Mouse (Mus musculus): ENCODE results near the gene Cyb561. TPM values are rescaled to one million over a fixed set of nuclear protein-coding genes. Genes with fewer than 3 reads are reported as not detected.

Gene Cyb561
- polyA plus RNA-seq, 1 experiment from 2014 or later = 4.1 TPM

DNA sequence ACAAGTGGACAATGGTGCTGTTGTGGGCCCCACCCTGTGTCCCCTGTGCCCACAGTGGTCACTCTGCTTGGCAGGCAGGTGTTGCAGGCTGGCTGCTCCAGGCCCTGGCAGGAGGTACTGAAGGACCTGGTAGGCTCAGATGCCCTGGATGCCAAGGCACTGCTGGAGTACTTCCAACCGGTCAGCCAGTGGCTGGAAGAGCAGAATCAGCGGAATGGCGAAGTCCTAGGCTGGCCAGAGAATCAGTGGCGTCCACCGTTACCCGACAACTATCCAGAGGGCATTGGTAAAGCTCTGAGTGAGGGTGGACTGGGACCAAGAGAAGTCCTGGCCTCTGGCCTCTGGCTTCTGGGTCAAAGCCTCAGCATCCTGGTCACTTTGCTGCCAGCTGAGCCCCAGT, 21.5 kb upstream of the Cyb561 start:
- no peak overlapping the region for H3K4me3 ChIP-seq
- no peaks in the 10 kb centered on the region for H3K9me3 ChIP-seq (replicated peaks)
- no peak for ATAC-seq (ENCODE audit: insufficient number of reproducible peaks, low FRiP score)
- H3K27ac ChIP-seq (ENCODE audit: poor library complexity, severe bottlenecking) = no peak overlapping the region
- 86% methylated on average over 6 of the region's 6 CpGs for WGBS
- peaks cover 81% of the 10 kb centered on the region for H3K27me3 ChIP-seq (replicated peaks)
- no peaks in the 10 kb centered on the region for H3K36me3 ChIP-seq
- no peak overlapping the region for H3K4me2 ChIP-seq
- H3K4me1 ChIP-seq (replicated peaks) = no peaks in the 10 kb centered on the region
- H3K9ac ChIP-seq = no peak overlapping the region

DNA sequence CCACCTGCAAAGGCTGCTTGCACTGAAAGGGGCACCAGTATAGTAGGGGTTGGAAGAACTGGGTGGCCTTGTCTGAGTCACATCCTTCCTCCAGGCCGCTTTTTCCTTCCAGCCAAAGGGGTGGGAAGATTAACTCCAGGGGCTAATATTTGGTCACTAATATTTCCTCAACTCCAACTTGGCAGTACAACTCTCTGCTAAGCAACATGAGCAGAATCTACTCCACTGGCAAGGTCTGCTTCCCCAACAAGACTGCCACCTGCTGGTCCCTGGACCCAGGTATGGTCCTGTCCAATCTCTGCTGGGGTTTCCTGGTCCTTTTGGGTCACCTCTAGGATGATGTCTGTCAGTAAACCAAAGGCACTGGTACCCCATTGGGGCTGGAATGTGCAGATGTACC, 16.4 kb upstream of the Cyb561 start:
- 46% methylated on average over 1 of the region's 1 CpGs for whole genome bisulfite sequencing
- H3K27me3 ChIP-seq (replicated peaks) = peaks cover 91% of the 10 kb centered on the region
- no peak overlapping the region for H3K4me3 ChIP-seq
- H3K36me3 ChIP-seq = no peaks in the 10 kb centered on the region
- no peaks in the 10 kb centered on the region for H3K9me3 ChIP-seq (replicated peaks)
- no peak overlapping the region for H3K9ac ChIP-seq
- no peak overlapping the region for H3K4me2 ChIP-seq
- no peak for ATAC-seq (ENCODE audit: insufficient number of reproducible peaks, low FRiP score)
- H3K27ac ChIP-seq (ENCODE audit: poor library complexity, severe bottlenecking) = no peak overlapping the region
- H3K4me1 ChIP-seq (replicated peaks) = peaks cover 23% of the 10 kb centered on the region

DNA sequence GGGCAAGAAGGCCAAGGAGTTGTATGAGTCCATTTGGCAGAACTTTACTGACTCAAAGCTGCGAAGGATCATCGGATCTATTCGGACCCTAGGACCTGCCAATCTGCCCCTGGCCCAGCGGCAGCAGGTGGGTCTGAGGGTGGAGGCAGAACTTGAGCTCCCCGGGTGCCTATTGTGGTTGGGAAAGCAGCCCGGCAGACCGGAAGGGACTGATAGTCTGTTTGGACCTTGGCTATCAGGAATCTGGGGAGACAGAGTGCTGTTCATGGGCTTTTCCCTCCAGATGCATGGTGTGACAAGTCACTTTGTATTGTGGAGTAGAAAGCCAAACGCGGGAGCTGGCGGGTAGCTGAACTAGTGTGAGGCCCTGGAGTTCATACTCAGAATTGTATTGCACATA, 15.8 kb upstream of the Cyb561 start:
- peaks cover 85% of the 10 kb centered on the region for H3K27me3 ChIP-seq (replicated peaks)
- WGBS = 38% methylated on average over 10 of the region's 10 CpGs
- no peaks in the 10 kb centered on the region for H3K36me3 ChIP-seq
- H3K9ac ChIP-seq = no peak overlapping the region
- peak overlapping the region; percentile 98; the same call in 1 of the 2 replicates for H3K4me2 ChIP-seq
- no peak overlapping the region for H3K27ac ChIP-seq (ENCODE audit: poor library complexity, severe bottlenecking)
- no peak overlapping the region; the same call in 1 of the 2 replicates for H3K4me3 ChIP-seq
- H3K9me3 ChIP-seq (replicated peaks) = no peaks in the 10 kb centered on the region
- peaks cover 23% of the 10 kb centered on the region for H3K4me1 ChIP-seq (replicated peaks)
- no peak for ATAC-seq (ENCODE audit: insufficient number of reproducible peaks, low FRiP score)

DNA sequence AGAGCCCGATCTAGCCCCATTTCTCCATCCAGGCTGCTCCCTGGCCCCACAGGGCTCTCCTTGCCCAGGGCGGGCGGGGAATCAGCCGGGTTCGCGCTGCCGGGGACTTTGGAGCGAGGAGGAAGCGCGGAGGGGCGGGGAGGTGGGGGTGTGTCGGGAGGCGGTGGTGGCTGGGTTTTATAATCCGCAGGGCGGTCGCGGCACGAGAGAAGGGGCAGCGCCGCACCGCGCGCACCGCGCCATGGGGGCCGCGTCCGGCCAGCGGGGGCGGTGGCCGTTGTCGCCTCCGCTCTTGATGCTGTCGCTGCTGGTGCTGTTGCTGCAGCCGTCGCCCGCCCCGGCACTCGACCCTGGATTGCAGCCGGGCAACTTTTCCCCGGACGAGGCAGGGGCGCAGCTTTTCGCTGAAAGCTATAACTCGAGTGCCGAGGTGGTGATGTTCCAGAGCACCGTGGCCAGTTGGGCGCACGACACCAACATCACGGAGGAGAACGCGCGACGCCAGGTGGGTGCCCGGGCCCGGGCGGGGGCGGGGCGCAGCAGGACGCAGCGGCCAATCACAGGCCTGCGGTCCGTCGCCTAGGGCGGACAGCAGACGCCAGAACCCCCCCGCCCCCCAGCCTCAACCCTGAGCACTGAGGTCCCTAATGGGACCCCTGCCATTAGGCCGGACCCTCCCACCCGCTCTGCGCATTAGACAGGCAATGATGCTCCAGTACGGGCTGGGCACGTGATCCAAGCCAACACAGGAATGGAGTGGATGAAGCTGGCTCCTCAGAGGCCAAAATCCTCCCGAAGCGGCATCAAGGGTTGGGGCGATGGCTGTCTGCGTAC, 14.8 kb upstream of the Cyb561 start, which contains the start of gene Ace:
Gene Ace (plus strand): TSS at position 205 of the 834 bp plus-strand sequence.
- Histone ChIP-seq H3K27ac (ENCODE audit: poor library complexity, severe bottlenecking) (no peak within 1 kb of the TSS), H3K4me3 (peak within 1 kb of the TSS; percentile 63), H3K9ac (peak within 1 kb of the TSS; percentile 63), H3K9me3 (replicated peaks) (no peaks in the 10 kb centered on the region), H3K36me3 (no peaks in the 10 kb centered on the region), H3K4me1 (replicated peaks) (peaks cover 24% of the 10 kb centered on the region), H3K27me3 (replicated peaks) (peaks cover 75% of the 10 kb centered on the region), H3K4me2 (peak within 1 kb of the TSS; percentile 98)
- WGBS = 1% methylated on average over 76 of the region's 76 CpGs
- 0 out of 2 replicates have a peak, but pooled peaks have one; percentile 20 for ATAC-seq (ENCODE audit: insufficient number of reproducible peaks, low FRiP score)

DNA sequence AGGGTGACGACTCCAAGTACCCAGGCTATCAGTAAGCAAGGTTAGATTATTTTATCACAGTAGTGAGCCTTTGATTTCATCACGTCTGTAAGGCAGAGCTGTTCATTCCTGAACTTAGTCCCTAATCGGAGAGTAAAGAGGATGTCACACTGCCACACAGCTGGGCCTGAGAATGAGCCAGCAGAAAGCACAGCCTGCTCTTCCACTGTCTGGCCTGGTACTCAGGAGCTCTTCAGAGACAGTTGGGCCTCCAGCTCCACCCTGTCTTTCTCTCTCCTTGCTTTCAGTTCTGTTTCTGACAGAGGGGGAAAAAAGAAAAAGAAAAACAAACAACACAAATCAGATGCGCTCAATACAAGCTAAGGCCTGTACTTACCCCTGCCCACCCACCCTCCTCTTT, 13.2 kb upstream of the Cyb561 start:
- H3K9ac ChIP-seq = no peak overlapping the region
- no peak overlapping the region for H3K27ac ChIP-seq (ENCODE audit: poor library complexity, severe bottlenecking)
- no peaks in the 10 kb centered on the region for H3K9me3 ChIP-seq (replicated peaks)
- no peak for ATAC-seq (ENCODE audit: insufficient number of reproducible peaks, low FRiP score)
- 40% methylated on average over 4 of the region's 4 CpGs for WGBS
- H3K36me3 ChIP-seq = no peaks in the 10 kb centered on the region
- H3K4me1 ChIP-seq (replicated peaks) = peaks cover 31% of the 10 kb centered on the region
- no peak overlapping the region for H3K4me2 ChIP-seq
- H3K4me3 ChIP-seq = no peak overlapping the region
- H3K27me3 ChIP-seq (replicated peaks) = peaks cover 58% of the 10 kb centered on the region

DNA sequence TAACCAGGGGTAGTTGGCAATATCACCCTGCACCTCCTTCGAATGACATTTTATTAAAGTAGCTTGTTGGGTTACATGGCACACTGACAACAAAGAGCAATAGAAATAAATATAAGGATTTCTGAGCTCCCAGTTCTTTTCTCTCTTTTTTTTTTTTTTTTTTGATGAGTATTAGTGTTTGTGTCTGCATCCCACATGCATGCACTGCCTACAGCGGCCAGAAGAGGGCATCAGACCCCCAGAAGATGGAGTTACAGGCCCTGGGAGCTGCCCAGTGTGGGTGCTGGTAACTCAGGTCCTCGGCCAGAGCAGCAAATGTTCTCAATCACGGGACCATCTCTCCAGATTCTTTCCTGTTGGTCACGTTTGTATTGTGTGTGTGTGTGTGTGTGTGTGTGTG, 11.6 kb upstream of the Cyb561 start:
- H3K9me3 ChIP-seq (replicated peaks) = no peaks in the 10 kb centered on the region
- WGBS = 59% methylated on average over 5 of the region's 5 CpGs
- no peak overlapping the region for H3K4me3 ChIP-seq
- no peak overlapping the region for H3K4me2 ChIP-seq
- no peak for ATAC-seq (ENCODE audit: insufficient number of reproducible peaks, low FRiP score)
- peaks cover 43% of the 10 kb centered on the region for H3K27me3 ChIP-seq (replicated peaks)
- no peak overlapping the region for H3K9ac ChIP-seq
- no peaks in the 10 kb centered on the region for H3K36me3 ChIP-seq
- no peak overlapping the region for H3K27ac ChIP-seq (ENCODE audit: poor library complexity, severe bottlenecking)
- peaks cover 35% of the 10 kb centered on the region for H3K4me1 ChIP-seq (replicated peaks)

DNA sequence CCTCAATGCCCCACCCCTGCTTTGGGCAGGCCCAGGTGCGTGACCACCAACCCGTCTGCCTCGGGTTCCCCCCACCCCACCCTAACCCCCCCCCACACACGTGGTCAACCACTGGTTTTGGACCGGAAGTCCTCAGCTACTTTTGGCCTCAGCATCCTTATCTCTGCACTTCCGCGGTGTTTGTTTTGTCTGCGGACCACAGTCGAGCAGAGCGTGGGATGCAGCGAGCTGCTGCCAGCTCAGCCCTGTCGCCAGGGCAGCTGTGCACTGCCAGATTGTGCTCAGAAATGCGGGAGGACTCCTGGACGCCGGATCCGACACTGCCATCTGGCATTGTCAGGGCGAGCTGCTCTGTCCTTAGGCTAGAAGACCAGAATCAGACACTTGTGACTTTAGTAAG, 6.2 kb upstream of the Cyb561 start:
- H3K27ac ChIP-seq (ENCODE audit: poor library complexity, severe bottlenecking) = no peak overlapping the region
- peak overlapping the region; percentile 56 for H3K4me2 ChIP-seq
- H3K4me1 ChIP-seq (replicated peaks) = peaks cover 21% of the 10 kb centered on the region
- peak overlapping the region; percentile 7; the same call in 1 of the 2 replicates for H3K4me3 ChIP-seq
- 3% methylated on average over 17 of the region's 17 CpGs for WGBS
- H3K27me3 ChIP-seq (replicated peaks) = 0 out of 2 replicates have a peak, but pooled peaks cover 4% of the 10 kb centered on the region
- no peak for ATAC-seq (ENCODE audit: insufficient number of reproducible peaks, low FRiP score)
- H3K9me3 ChIP-seq (replicated peaks) = no peaks in the 10 kb centered on the region
- no peaks in the 10 kb centered on the region for H3K36me3 ChIP-seq
- no peak overlapping the region for H3K9ac ChIP-seq

DNA sequence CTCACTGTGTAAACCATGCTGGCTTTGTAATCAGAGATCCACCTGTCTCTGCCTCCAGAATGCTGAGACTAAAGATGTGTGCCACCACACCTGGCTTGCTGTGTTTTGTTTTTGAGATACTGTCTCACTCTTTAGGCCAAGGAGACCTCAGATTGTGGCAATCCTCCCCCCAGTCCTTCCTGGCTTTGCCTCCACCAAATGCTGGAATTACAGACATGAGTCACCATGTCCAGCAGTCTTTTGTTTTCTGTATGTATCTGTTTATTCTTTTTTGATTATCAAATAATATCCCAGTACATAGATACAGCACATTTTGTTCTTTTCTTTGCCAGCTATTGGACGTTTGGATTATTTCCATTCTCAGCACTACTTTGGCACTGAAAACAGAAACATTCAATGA, 5.4 kb upstream of the Cyb561 start:
- Histone ChIP-seq H3K4me2 (no peak overlapping the region), H3K4me1 (replicated peaks) (peaks cover 21% of the 10 kb centered on the region), H3K9me3 (replicated peaks) (no peaks in the 10 kb centered on the region), H3K36me3 (no peaks in the 10 kb centered on the region), H3K27me3 (replicated peaks) (0 out of 2 replicates have a peak, but pooled peaks cover 4% of the 10 kb centered on the region), H3K4me3 (no peak overlapping the region), H3K27ac (ENCODE audit: poor library complexity, severe bottlenecking) (no peak overlapping the region), H3K9ac (no peak overlapping the region)
- WGBS = 41% methylated on average over 1 of the region's 1 CpGs
- no peak for ATAC-seq (ENCODE audit: insufficient number of reproducible peaks, low FRiP score)

DNA sequence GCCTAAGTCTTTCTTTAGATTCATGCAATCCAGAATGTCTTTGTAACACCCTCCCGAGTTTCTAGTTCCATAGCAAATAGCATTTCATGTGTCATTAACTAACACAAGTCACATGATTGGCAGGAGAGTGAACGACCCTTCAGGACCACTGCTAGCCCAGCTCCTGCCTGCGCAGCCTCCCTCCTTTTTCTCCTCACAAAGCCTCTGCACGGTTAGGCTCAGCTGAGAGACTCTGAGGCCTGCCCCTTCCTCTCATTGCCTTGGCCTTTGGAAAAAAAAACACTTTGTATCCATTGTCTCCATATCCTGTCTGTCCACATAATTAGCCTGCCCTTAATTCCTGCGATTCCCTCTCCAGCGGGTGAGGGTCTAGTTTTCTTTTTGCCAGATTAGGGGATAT, 4.4 kb upstream of the Cyb561 start:
- 0 out of 2 replicates have a peak, but pooled peaks cover 4% of the 10 kb centered on the region for H3K27me3 ChIP-seq (replicated peaks)
- no peak overlapping the region for H3K4me3 ChIP-seq
- peaks cover 18% of the 10 kb centered on the region for H3K4me1 ChIP-seq (replicated peaks)
- H3K9ac ChIP-seq = no peak overlapping the region
- 48% methylated on average over 6 of the region's 6 CpGs for WGBS
- no peaks in the 10 kb centered on the region for H3K36me3 ChIP-seq
- H3K27ac ChIP-seq (ENCODE audit: poor library complexity, severe bottlenecking) = no peak overlapping the region; the same call in 1 of the 2 replicates
- H3K9me3 ChIP-seq (replicated peaks) = no peaks in the 10 kb centered on the region
- H3K4me2 ChIP-seq = no peak overlapping the region
- ATAC-seq (ENCODE audit: insufficient number of reproducible peaks, low FRiP score) = no peak; the same call in 1 of the 2 replicates

DNA sequence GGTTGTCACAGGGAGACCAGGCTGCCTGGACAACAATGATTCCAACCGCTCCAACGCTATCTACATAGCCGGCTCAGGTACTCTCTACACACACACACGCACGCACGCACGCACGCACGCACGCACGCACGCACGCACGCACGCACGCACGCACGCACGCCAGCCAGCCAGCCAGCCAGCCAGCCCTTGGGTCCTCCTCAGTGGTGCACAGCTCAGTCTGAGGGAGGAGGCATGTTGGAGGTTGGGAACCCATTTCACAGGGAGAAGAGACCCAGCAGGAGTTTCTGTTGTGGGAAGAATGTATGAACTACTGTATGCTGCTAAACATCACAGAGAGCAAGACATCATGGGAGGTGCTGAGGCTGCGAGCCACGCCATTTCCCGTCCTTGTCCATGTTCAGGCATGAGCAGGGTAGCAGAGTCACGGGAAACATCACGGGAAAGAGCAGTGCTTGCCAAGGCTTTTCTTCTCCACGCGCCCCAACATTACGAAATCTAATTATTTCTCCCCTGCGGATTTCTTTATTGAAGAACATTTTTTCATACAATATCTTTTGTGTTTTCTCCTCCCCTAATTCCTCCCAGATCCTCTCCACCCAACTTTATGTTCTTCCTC, 2.8 kb upstream of the Cyb561 start:
- ATAC-seq (ENCODE audit: insufficient number of reproducible peaks, low FRiP score) = no peak
- Histone ChIP-seq H3K36me3 (no peaks in the 10 kb centered on the region), H3K4me2 (no peak overlapping the region)

DNA sequence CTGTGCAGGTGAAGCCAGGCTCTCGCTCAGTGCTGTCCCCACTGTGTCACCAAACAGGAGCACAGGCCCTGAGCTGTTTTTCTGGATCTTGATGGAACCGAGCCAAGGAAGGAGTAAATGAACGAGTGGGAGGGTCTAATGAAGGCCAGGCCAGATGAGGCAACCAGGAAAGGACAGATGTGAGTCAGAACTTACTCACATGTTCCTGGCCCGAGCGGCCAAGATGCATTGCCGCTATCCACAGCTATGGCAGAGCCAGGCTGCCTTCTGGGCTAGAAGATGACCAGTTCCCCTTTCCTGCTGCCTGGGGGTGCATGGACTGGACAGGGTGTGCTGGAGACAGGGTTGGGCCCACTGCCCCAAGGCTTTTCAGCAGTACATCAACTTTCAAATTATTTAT, 266 bp upstream of the Cyb561 start:
- Histone ChIP-seq H3K4me2 (no peak overlapping the region), H3K4me1 (replicated peaks) (peaks cover 3% of the 10 kb centered on the region; the same call in 1 of the 2 replicates), H3K27ac (ENCODE audit: poor library complexity, severe bottlenecking) (no peak overlapping the region), H3K9me3 (replicated peaks) (no peaks in the 10 kb centered on the region), H3K9ac (no peak overlapping the region), H3K4me3 (no peak overlapping the region), H3K36me3 (no peaks in the 10 kb centered on the region), H3K27me3 (replicated peaks) (peaks cover 14% of the 10 kb centered on the region)
- 0 out of 2 replicates have a peak, but pooled peaks have one; percentile 1 for ATAC-seq (ENCODE audit: insufficient number of reproducible peaks, low FRiP score)
- 61% methylated on average over 6 of the region's 6 CpGs for WGBS

More for the DNA sequence above, 2.8 kb upstream of the Cyb561 start:
- no peaks in the 10 kb centered on the region for H3K9me3 ChIP-seq (replicated peaks)
- WGBS = 89% methylated on average over 28 of the region's 28 CpGs
- H3K27ac ChIP-seq (ENCODE audit: poor library complexity, severe bottlenecking) = no peak overlapping the region
- no peak overlapping the region for H3K4me3 ChIP-seq
- peaks cover 10% of the 10 kb centered on the region; the same call in 1 of the 2 replicates for H3K27me3 ChIP-seq (replicated peaks)
- no peak overlapping the region for H3K9ac ChIP-seq
- peaks cover 15% of the 10 kb centered on the region for H3K4me1 ChIP-seq (replicated peaks)

Data from heart, embryonic 12.5 days (tissue).